In genomic region chr5:136104511-136104910, GRCm38 (mm10) we compare ENCODE assay signal across 10 mouse cellular contexts. TPM values are rescaled to one million over a fixed set of nuclear protein-coding genes. Genes with fewer than 3 reads are reported as not detected.
DNase-seq lines count a peak whose midpoint lies in the region; ATAC-seq and TF ChIP-seq lines count a peak whose summit lies in the region.
"Had no signal": no experiment of that assay in that cellular context is flagged by ENCODE, and none has a peak within 500 bp of the region (broad histone marks: within the 10 kb centered on the region; RNA-seq: fewer than 3 reads in every experiment).

No protein-coding gene starts in this region.

- no peak for ATAC-seq in embryonic facial prominence, embryonic 11.5 days (replicated peaks; ENCODE audit: insufficient number of reproducible peaks, low FRiP score, low TSS enrichment, low read depth)
- no peak for ATAC-seq in lung, postnatal 0 days

- TF ChIP-seq CTCF in lung, postnatal 0 days (IDR thresholded peaks at IDR 0.05), result peak; percentile 68

- no peak overlapping the region for H3K4me3 ChIP-seq in embryonic facial prominence, embryonic 11.5 days (ENCODE audit: low read depth, low read length)
- H3K4me3 ChIP-seq in embryonic facial prominence, embryonic 10.5 days, result no peak overlapping the region
- H3K4me3 ChIP-seq in lung, postnatal 0 days (ENCODE audit: low read depth, low read length), result no peak overlapping the region
- H3K4me3 ChIP-seq: hindbrain, embryonic 15.5 days had no signal

- H3K9me3 ChIP-seq in embryonic facial prominence, embryonic 11.5 days (replicated peaks; ENCODE audit: control insufficient read depth, low read length), result no peaks in the 10 kb centered on the region
- H3K9me3 ChIP-seq in embryonic facial prominence, embryonic 10.5 days, result peaks cover 4% of the 10 kb centered on the region; the same call in 1 of the 2 replicates
- H3K9me3 ChIP-seq in lung, postnatal 0 days (ENCODE audit: low read length), result no peaks in the 10 kb centered on the region
- H3K9me3 ChIP-seq: hindbrain, embryonic 15.5 days had no signal

- H3K4me2 ChIP-seq in embryonic facial prominence, embryonic 11.5 days (ENCODE audit: low read depth, low read length), result no peak overlapping the region
- no peak overlapping the region for H3K4me2 ChIP-seq in lung, postnatal 0 days (replicated peaks; ENCODE audit: low read depth, low read length)
- H3K4me2 ChIP-seq: hindbrain, embryonic 15.5 days had no signal

- no peaks in the 10 kb centered on the region for H3K36me3 ChIP-seq in embryonic facial prominence, embryonic 11.5 days (replicated peaks; ENCODE audit: control insufficient read depth, insufficient read depth, low read depth, low read length)
- H3K36me3 ChIP-seq in embryonic facial prominence, embryonic 10.5 days (replicated peaks), result no peaks in the 10 kb centered on the region
- H3K36me3 ChIP-seq in lung, postnatal 0 days (ENCODE audit: insufficient read depth, low read length), result no peaks in the 10 kb centered on the region
- H3K36me3 ChIP-seq: hindbrain, embryonic 15.5 days had no signal

- no peak for TF ChIP-seq EP300 in lung, postnatal 0 days (IDR thresholded peaks at IDR 0.05)

- H3K9ac ChIP-seq in embryonic facial prominence, embryonic 11.5 days (replicated peaks; ENCODE audit: low read length), result no peak overlapping the region
- H3K9ac ChIP-seq in lung, postnatal 0 days (replicated peaks; ENCODE audit: low read depth), result no peak overlapping the region
- H3K9ac ChIP-seq: hindbrain, embryonic 15.5 days had no signal

- no peak overlapping the region for H3K27ac ChIP-seq in embryonic facial prominence, embryonic 11.5 days (replicated peaks; ENCODE audit: low read depth, low read length)
- H3K27ac ChIP-seq in embryonic facial prominence, embryonic 10.5 days (replicated peaks), result no peak overlapping the region
- H3K27ac ChIP-seq in lung, postnatal 0 days (ENCODE audit: low read length), result no peak overlapping the region
- H3K27ac ChIP-seq: hindbrain, embryonic 15.5 days had no signal

- 84% methylated on average over 5 of the region's 5 CpGs for WGBS in embryonic facial prominence, embryonic 11.5 days
- WGBS in embryonic facial prominence, embryonic 10.5 days, result 85% methylated on average over 5 of the region's 5 CpGs
- 91% methylated on average over 5 of the region's 5 CpGs for WGBS in lung, postnatal 0 days

- peaks cover 7% of the 10 kb centered on the region for H3K27me3 ChIP-seq in embryonic facial prominence, embryonic 11.5 days (ENCODE audit: control insufficient read depth, insufficient read depth, low read length)
- H3K27me3 ChIP-seq in embryonic facial prominence, embryonic 10.5 days (replicated peaks; ENCODE audit: low read depth, poor library complexity, severe bottlenecking), result peaks cover 45% of the 10 kb centered on the region
- H3K27me3 ChIP-seq in lung, postnatal 0 days (replicated peaks; ENCODE audit: insufficient read depth, low read length), result no peaks in the 10 kb centered on the region
- H3K27me3 ChIP-seq: hindbrain, embryonic 15.5 days had no signal

- H3K4me1 ChIP-seq in embryonic facial prominence, embryonic 11.5 days (ENCODE audit: control insufficient read depth, insufficient read depth, low read length), result peaks cover 4% of the 10 kb centered on the region
- H3K4me1 ChIP-seq in embryonic facial prominence, embryonic 10.5 days, result peaks cover 12% of the 10 kb centered on the region
- no peaks in the 10 kb centered on the region for H3K4me1 ChIP-seq in lung, postnatal 0 days (ENCODE audit: insufficient read depth, low read depth, low read length)

- peak; percentile 40 for DNase-seq in embryonic facial prominence, embryonic 11.5 days (ENCODE audit: low spot score)
- DNase-seq in embryonic facial prominence, embryonic 10.5 days (ENCODE audit: low spot score), result no peak
- no peak for DNase-seq in lung, postnatal 0 days (ENCODE audit: low spot score)
- DNase-seq in lung, postnatal 36 days, result no peak
- peak; percentile 34 for DNase-seq in c-Kit-positive CD71-positive TER-119-negative erythroid progenitor cells, embryonic 14.5 days (ENCODE audit: low read depth)
- DNase-seq in spleen, postnatal 4 days (ENCODE audit: low spot score in 2 of 2), result peak; percentile 54 to 82
- no peak for DNase-seq in adrenal gland, adult 8-10 months
- DNase-seq in ovary, adult 18-20 months (ENCODE audit: low spot score), result no peak

RNA-seq across cellular contexts. Expression of gene Polr2j, which starts 11.9 kb away (rescaled TPM):
- polyA plus RNA-seq in embryonic facial prominence, embryonic 11.5 days (2014; fragmentation: Nextera tagmentation; extraction: Ambion mirVana), result 266 and 267 TPM in 2 replicates
- 300 and 301 TPM in 2 replicates for polyA plus RNA-seq in embryonic facial prominence, embryonic 10.5 days (2016; fragmentation: Nextera tagmentation; extraction: Ambion mirVana)
- polyA plus RNA-seq in lung, postnatal 0 days (2015; fragmentation: Nextera tagmentation; extraction: Ambion mirVana), result 175 and 184 TPM in 2 replicates
- 10 to 100 TPM; 74.7 to 93.5 (median 85.9) TPM for total RNA-seq in adrenal gland, adult 8-10 months (2022)

RNA-seq across cellular contexts. Expression of gene Rasa4, which starts 20.8 kb away (rescaled TPM):
- polyA plus RNA-seq in embryonic facial prominence, embryonic 11.5 days (2014; fragmentation: Nextera tagmentation; extraction: Ambion mirVana), result 3.8 and 5.5 TPM in 2 replicates
- 2.4 and 4.7 TPM in 2 replicates for polyA plus RNA-seq in embryonic facial prominence, embryonic 10.5 days (2016; fragmentation: Nextera tagmentation; extraction: Ambion mirVana)
- polyA plus RNA-seq in lung, postnatal 0 days (2015; fragmentation: Nextera tagmentation; extraction: Ambion mirVana), result 2.0 and 2.8 TPM in 2 replicates
- total RNA-seq in adrenal gland, adult 8-10 months (2022), result 10 to 100 TPM; 15.0 to 39.0 (median 29.5) TPM

RNA-seq across cellular contexts. Expression of gene Lrwd1, which starts 31.4 kb away (rescaled TPM):
- 42.1 and 45.1 TPM in 2 replicates for polyA plus RNA-seq in embryonic facial prominence, embryonic 11.5 days (2014; fragmentation: Nextera tagmentation; extraction: Ambion mirVana)
- polyA plus RNA-seq in embryonic facial prominence, embryonic 10.5 days (2016; fragmentation: Nextera tagmentation; extraction: Ambion mirVana), result 59.7 and 62.4 TPM in 2 replicates
- polyA plus RNA-seq in lung, postnatal 0 days (2015; fragmentation: Nextera tagmentation; extraction: Ambion mirVana), result 18.5 and 20.8 TPM in 2 replicates
- 10 to 100 TPM; 10.8 to 21.6 (median 14.9) TPM for total RNA-seq in adrenal gland, adult 8-10 months (2022)

RNA-seq across cellular contexts. Expression of gene Alkbh4, which starts 31.4 kb away (rescaled TPM):
- polyA plus RNA-seq in embryonic facial prominence, embryonic 11.5 days (2014; fragmentation: Nextera tagmentation; extraction: Ambion mirVana), result 17.2 and 17.7 TPM in 2 replicates
- 26.3 and 29.1 TPM in 2 replicates for polyA plus RNA-seq in embryonic facial prominence, embryonic 10.5 days (2016; fragmentation: Nextera tagmentation; extraction: Ambion mirVana)
- polyA plus RNA-seq in lung, postnatal 0 days (2015; fragmentation: Nextera tagmentation; extraction: Ambion mirVana), result 13.5 and 13.9 TPM in 2 replicates
- total RNA-seq in adrenal gland, adult 8-10 months (2022), result 10 to 100 TPM in 1 of 4 experiments, 1 to 10 TPM in 3; 8.3 to 11.1 (median 8.7) TPM

RNA-seq across cellular contexts. Expression of gene Upk3bl, which starts 50.2 kb away (rescaled TPM):
- polyA plus RNA-seq in embryonic facial prominence, embryonic 11.5 days (2014; fragmentation: Nextera tagmentation; extraction: Ambion mirVana), result 6.2 and 6.4 TPM in 2 replicates
- polyA plus RNA-seq in embryonic facial prominence, embryonic 10.5 days (2016; fragmentation: Nextera tagmentation; extraction: Ambion mirVana), result 6.0 and 6.7 TPM in 2 replicates
- polyA plus RNA-seq in lung, postnatal 0 days (2015; fragmentation: Nextera tagmentation; extraction: Ambion mirVana), result 1.1 and 1.2 TPM in 2 replicates
- total RNA-seq in adrenal gland, adult 8-10 months (2022), result under 1 TPM in 1 of 4 experiments, not detected in 3; 0.41 TPM
- polyA plus RNA-seq: neural tube, embryonic 14.5 days had no signal

Comparison
In these comparisons a context has a peak if more than half of its experiments do, and no peak if none do; other contexts are left out.
1. DNase-seq: peak in embryonic facial prominence, embryonic 11.5 days (single experiment), c-Kit-positive CD71-positive TER-119-negative erythroid progenitor cells, embryonic 14.5 days (single experiment) and spleen, postnatal 4 days (2 of 2); none in embryonic facial prominence, embryonic 10.5 days (single experiment), lung, postnatal 0 days (single experiment), lung, postnatal 36 days (single experiment), adrenal gland, adult 8-10 months (single experiment) and ovary, adult 18-20 months (single experiment).